Mouse (Mus musculus) midbrain, embryonic 13.5 days (tissue): ENCODE results near the gene Rasgrp4. TPM values are rescaled to one million over a fixed set of nuclear protein-coding genes. Genes with fewer than 3 reads are reported as not detected.

Experiments
- ATAC-seq: fragments of 200-750 bp; cut with Nextera tagmentation; 2 replicates; pipeline ENCODE4 v1.8.0; 2017; ENCODE audit warnings: mild to moderate bottlenecking, moderate TSS enrichment, moderate library complexity
- H3K27ac ChIP-seq: fragments of 300-500 bp; sonication (generic); 2 replicates; pipeline ENCODE4 v1.5.1; 2015; ENCODE audit warnings: inconsistent platforms, mild to moderate bottlenecking, moderate library complexity
- H3K27me3 ChIP-seq: fragments of 300-500 bp; sonication (generic); 2 replicates; pipeline ENCODE4 v1.6.1; 2015; ENCODE audit warnings: mild to moderate bottlenecking, inconsistent platforms
- H3K36me3 ChIP-seq: fragments of 300-500 bp; sonication (generic); 2 replicates; pipeline ENCODE4 v1.6.1; 2015; ENCODE audit warnings: mild to moderate bottlenecking, inconsistent platforms
- H3K4me1 ChIP-seq: fragments of 300-500 bp; sonication (generic); replicated peaks from 2 replicates; pipeline ENCODE4 v1.6.1; 2015; ENCODE audit warnings: inconsistent platforms
- H3K4me2 ChIP-seq: fragments of 300-500 bp; sonication (generic); replicated peaks from 2 replicates; pipeline ENCODE4 v1.6.1; 2015; ENCODE audit warnings: moderate library complexity, mild to moderate bottlenecking, inconsistent platforms
- H3K4me3 ChIP-seq: fragments of 300-500 bp; sonication (generic); replicated peaks from 2 replicates; pipeline ENCODE4 v1.5.1; 2015; ENCODE audit warnings: mild to moderate bottlenecking, inconsistent platforms
- H3K9ac ChIP-seq: fragments of 300-500 bp; sonication (generic); replicated peaks from 2 replicates; pipeline ENCODE4 v1.6.1; 2015; ENCODE audit warnings: mild to moderate bottlenecking, inconsistent platforms
- H3K9me3 ChIP-seq: fragments of 300-500 bp; sonication (generic); 2 replicates; pipeline ENCODE4 v1.6.1; 2016; ENCODE audit warnings: mild to moderate bottlenecking, inconsistent platforms
- WGBS: fragments of 180-500 bp; shearing (Covaris S2); methylation state at CpG from one replicate; pipeline ENCODE4 v1.1.7; 2015; 5-methylcytosine and 5-hydroxymethylcytosine counted together
- polyA plus RNA-seq: library from polyadenylated mRNA; unstranded; fragments of >200 nt; fragmentation: Nextera tagmentation; extraction: Ambion mirVana; gene quantifications from 2 replicates; pipeline ENCODE4 v1.2.1, GENCODE M21; 2015

Rasgrp4 gene
- polyA plus RNA-seq: 0.40 and 0.50 TPM in 2 replicates

DNA sequence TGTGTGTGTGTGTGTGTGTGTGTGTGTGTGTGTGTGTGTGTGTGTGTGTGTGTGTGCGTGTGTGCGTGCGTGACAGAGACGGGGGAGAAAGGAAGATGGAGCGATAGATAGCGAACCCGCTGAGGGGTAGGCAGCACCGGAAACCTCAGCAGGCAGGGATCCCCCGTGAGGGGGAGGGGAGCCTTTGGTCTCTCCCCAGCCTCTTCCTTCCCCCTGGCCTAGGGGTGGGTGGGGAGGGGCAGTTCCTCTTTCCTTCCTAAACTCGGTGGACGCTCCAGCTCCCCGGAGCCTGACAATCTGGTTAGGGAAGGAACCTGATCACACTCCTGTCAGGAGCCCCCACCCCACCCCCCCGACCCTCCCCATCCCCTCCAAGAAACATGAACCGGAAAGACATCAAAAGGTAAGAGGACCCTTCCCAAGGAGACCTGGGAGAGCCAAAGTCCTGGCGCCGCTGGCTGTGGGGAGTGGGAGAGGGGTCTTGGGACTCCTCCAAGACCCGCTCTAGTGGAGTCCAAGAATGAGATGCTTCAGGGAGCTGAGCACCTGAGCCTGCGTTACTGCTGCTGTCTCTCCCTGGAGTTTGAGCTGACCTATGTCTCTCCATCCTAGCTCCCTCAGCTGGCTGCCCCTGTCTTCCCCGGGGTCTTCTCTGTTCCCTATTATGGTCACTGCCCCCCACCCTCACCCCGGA is at the start of gene Rasgrp4:
Gene Rasgrp4, plus strand, starts transcription at position 159 of the 694 bp plus-strand sequence.
- H3K9ac ChIP-seq: peak within 1 kb of the TSS; percentile 19; the same call in 1 of the 2 replicates
- WGBS: 3% methylated on average over 14 of the region's 20 CpGs
- peak; percentile 50 for ATAC-seq

DNA sequence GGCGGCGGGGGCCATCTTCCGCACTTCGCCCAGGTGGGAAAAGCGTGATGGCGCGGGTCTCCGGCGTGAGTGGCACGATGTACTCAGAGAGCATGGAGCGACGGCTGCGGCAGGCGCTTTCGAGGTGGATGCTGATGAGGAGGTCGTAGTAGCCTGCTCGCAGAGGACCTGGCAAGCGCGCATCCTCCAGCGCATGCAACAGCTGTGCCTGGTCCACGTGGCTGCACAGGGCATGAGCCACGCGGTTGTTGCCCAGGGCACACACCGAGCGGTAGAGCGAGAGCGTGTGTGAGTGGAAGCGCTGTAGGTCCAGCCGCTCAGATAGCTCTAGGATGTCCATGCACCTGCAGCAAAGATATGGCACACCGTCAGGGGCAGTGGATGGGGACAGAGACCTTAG is 48.7 kb upstream of the Rasgrp4 start:
- no peaks in the 10 kb centered on the region for H3K9me3 ChIP-seq
- ATAC-seq: no peak
- no peaks in the 10 kb centered on the region for H3K4me1 ChIP-seq
- H3K4me3 ChIP-seq: no peak overlapping the region
- H3K27ac ChIP-seq: no peak overlapping the region
- 0 out of 2 replicates have a peak, but pooled peaks cover 2% of the 10 kb centered on the region for H3K27me3 ChIP-seq
- no peak overlapping the region for H3K4me2 ChIP-seq
- 91% methylated on average over 30 of the region's 30 CpGs for WGBS
- H3K9ac ChIP-seq: no peak overlapping the region
- H3K36me3 ChIP-seq: no peaks in the 10 kb centered on the region

More for the DNA sequence above, at the start of gene Rasgrp4:
- Histone ChIP-seq H3K36me3 (no peaks in the 10 kb centered on the region), H3K4me1 (peaks cover 12% of the 10 kb centered on the region), H3K4me3 (peak within 1 kb of the TSS; percentile 25), H3K4me2 (peak within 1 kb of the TSS; percentile 51), H3K27me3 (peaks cover 20% of the 10 kb centered on the region), H3K27ac (no peak within 1 kb of the TSS), H3K9me3 (no peaks in the 10 kb centered on the region)

DNA sequence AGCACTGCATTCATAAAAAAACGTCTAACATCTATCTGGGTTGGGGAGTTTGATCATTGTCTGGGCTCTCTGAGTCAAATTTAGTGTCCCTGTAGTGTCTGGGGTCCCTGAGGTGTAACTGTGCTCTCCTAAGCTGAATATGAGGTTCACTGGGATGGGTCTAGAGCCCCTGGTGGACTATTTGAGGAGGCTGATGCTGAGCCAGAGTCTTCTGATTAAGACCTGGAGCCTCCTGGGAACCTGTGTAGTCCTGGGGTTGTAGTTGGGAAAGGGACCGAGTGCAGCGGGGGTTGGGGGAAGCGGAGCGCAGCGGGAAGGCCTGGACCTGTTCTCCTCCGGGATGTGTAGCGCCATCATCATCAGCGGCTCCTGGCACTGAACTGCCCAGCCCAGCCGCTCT is 47.7 kb upstream of the Rasgrp4 start:
- H3K4me3 ChIP-seq: no peak overlapping the region
- no peaks in the 10 kb centered on the region for H3K4me1 ChIP-seq
- H3K27me3 ChIP-seq: 0 out of 2 replicates have a peak, but pooled peaks cover 2% of the 10 kb centered on the region
- WGBS: 93% methylated on average over 10 of the region's 10 CpGs
- no peaks in the 10 kb centered on the region for H3K9me3 ChIP-seq
- H3K36me3 ChIP-seq: no peaks in the 10 kb centered on the region
- no peak overlapping the region for H3K9ac ChIP-seq
- H3K27ac ChIP-seq: no peak overlapping the region
- no peak overlapping the region for H3K4me2 ChIP-seq
- ATAC-seq: no peak

DNA sequence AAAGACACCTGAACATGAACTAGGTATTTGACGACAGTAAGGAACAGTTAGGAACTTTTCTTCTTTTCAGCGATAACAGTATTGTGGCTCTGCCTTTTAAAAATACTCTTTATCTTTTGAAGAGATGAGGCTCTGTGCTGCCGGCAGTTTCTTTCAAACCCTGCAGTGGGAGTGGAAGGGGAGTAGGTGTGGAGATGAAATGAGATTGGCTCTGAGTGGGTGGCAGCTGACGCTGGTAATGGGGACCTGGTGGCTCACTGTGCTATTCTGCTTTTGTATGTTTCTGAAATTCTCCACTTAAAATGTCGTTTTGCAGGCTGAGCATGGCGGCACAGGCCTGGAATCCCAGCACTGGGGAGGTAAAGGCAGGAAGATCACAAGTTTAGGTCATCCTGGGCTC is 45.8 kb upstream of the Rasgrp4 start:
- no peaks in the 10 kb centered on the region for H3K4me1 ChIP-seq
- H3K4me2 ChIP-seq: no peak overlapping the region
- no peak overlapping the region for H3K4me3 ChIP-seq
- H3K9me3 ChIP-seq: no peaks in the 10 kb centered on the region
- no peak overlapping the region for H3K27ac ChIP-seq
- 82% methylated on average over 6 of the region's 6 CpGs for WGBS
- no peaks in the 10 kb centered on the region for H3K36me3 ChIP-seq
- no peak for ATAC-seq
- no peaks in the 10 kb centered on the region for H3K27me3 ChIP-seq
- no peak overlapping the region for H3K9ac ChIP-seq

DNA sequence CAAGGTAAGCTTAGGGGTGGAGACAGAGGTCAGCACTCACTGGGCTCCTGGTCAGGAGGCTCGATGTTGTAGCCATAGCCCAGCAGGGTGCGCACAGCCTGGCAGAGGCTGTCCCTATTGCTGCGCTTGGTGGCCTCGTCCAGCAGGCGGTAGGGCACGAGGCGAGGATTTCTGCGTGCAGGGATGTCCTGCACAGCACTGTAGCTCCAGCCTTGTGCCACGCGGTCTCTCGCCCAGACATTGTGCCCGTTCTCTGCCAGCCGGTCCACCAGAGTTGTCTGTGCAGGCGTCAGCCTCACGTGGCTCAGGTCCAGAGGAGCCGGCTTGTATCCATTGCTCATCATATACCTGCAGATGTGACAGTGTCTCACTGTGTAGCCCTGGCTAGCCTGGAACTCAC is 37.5 kb upstream of the Rasgrp4 start:
- Histone ChIP-seq H3K9ac (no peak overlapping the region), H3K9me3 (no peaks in the 10 kb centered on the region), H3K27me3 (no peaks in the 10 kb centered on the region), H3K4me2 (no peak overlapping the region), H3K36me3 (no peaks in the 10 kb centered on the region), H3K4me3 (no peak overlapping the region), H3K4me1 (no peaks in the 10 kb centered on the region), H3K27ac (no peak overlapping the region)
- ATAC-seq: no peak
- WGBS: 82% methylated on average over 16 of the region's 16 CpGs

DNA sequence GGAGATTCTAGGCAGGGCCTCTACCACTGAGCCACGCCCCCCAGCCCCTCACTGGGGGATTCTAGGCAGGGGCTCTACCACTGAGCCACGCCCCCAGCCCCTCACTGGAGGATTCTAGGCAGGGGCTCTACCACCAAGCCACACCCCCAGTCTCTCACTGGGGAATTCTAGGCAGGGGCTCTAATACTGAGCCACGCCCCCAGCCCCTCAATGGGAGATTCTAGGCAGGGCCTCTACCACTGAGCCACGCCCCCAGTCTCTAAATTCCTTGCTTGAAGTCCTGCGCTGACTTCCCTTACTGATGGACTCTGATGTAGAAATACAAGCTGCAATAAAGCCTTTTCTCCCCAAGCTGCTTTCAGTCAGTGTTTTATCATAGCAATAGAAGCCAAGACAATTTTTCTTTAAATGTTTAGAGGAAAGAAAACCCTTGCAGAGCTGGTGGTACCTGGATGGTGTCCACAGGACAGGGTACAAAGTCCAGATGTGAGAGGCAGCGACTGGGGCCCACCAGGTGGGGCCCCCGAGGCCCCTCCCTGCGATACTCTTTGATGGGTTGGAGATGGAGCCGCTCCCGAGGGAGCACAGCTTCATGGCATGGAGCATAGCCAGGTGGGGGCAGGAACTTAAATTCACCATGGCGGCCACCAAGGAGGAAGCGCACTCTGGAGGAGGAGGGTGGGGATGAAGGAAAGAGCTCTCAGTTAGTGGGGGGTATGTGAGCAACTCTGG is 33.2 kb upstream of the Rasgrp4 start:
- no peak for ATAC-seq
- H3K4me3 ChIP-seq: no peak overlapping the region
- no peaks in the 10 kb centered on the region for H3K4me1 ChIP-seq
- H3K4me2 ChIP-seq: no peak overlapping the region
- H3K27me3 ChIP-seq: no peaks in the 10 kb centered on the region
- H3K36me3 ChIP-seq: no peaks in the 10 kb centered on the region
- 94% methylated on average over 12 of the region's 12 CpGs for WGBS
- no peaks in the 10 kb centered on the region for H3K9me3 ChIP-seq
- no peak overlapping the region for H3K9ac ChIP-seq
- no peak overlapping the region for H3K27ac ChIP-seq

DNA sequence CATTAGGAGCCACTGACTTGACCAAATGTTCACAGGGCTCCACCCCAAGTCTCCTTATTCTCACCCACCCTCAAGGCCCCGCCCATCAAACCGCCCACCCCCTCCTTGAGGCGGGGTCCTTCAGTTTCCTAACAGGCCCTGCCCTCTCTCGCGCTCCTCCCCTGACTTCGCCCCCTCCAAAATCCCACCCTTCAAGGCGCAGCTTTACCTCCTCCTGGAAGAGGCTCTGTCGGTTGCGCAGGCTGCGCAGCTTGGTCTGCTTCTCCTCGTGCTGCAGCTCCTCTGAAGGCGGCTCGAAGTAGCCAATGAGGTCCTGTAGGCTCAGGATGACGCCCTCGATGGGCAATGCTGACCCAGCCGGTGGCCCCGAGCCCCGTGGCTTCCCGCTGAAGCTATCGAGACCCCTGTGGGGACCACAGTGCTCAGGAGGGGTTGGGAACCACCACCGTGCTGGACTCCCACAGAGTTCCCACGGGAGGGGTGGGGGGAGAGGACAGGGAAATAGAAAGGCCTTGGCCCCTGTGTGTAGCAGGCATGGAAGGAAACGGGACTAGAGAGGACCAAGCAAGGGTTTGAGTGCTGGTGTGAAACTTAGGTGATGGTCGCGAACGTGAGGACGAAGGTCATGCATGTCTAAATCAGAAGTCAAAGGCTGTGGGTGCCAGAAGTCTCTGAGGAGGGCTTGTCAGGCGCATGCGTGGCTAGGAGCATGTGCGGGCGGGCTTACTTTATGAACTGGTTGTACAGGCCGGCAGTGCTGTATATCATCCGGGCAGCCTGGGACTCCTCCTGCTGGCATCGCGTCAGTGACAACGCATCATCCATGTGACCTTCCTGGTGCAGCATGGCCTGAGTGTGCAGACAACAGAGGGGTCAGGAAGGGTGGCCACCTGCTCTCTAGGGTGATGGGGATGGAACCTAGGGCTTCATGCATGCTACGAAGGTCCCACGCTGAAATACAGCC is 25.4 kb upstream of the Rasgrp4 start:
- H3K36me3 ChIP-seq: no peaks in the 10 kb centered on the region
- no peak overlapping the region for H3K27ac ChIP-seq
- ATAC-seq: no peak
- no peaks in the 10 kb centered on the region for H3K9me3 ChIP-seq
- 0 out of 2 replicates have a peak overlapping the region, but pooled peaks have one; percentile 9 for H3K4me3 ChIP-seq
- 32% methylated on average over 38 of the region's 38 CpGs for WGBS
- H3K27me3 ChIP-seq: peaks cover 5% of the 10 kb centered on the region; the same call in 1 of the 2 replicates
- H3K9ac ChIP-seq: no peak overlapping the region; the same call in 1 of the 2 replicates
- H3K4me2 ChIP-seq: peak overlapping the region; percentile 41
- peaks cover 7% of the 10 kb centered on the region for H3K4me1 ChIP-seq

DNA sequence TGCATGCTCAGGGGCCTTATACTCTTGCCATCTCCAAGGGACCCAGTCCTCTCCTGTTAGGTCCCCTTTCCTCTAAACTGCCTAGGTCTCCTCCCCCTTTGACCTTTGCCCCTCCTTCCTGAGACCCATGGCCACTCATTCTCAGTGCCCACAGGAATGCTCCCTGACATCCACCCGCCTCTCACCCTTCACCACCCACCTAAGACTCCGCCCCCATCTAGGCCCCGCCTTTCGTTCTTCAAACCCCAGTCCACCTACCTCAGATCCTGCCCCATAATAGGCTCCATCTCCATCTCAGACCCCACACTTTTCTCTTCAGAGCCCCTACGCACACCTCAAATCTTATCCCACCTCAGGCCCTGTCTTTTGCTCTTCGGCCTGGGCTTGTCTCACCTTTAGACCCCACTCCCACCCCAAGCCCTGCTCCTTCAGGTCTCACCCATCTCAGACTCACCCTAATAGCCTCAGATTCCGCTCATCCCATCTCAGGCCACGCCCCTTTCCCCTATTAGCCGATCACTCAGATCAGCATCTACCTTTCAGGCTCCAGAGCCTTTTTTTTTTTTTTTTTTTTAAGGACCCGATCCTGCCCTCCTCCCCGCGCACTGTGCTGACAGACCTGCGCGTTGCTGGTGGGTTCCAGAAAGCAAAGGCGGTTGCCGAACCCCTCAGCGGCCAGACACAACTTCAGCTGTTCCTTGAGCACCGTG is 16.4 kb upstream of the Rasgrp4 start:
- Histone ChIP-seq H3K4me2 (no peak overlapping the region), H3K9ac (no peak overlapping the region), H3K27ac (no peak overlapping the region), H3K9me3 (no peaks in the 10 kb centered on the region), H3K4me1 (no peaks in the 10 kb centered on the region), H3K4me3 (no peak overlapping the region), H3K36me3 (no peaks in the 10 kb centered on the region), H3K27me3 (no peaks in the 10 kb centered on the region)
- 12% methylated on average over 18 of the region's 18 CpGs for WGBS
- ATAC-seq: no peak

DNA sequence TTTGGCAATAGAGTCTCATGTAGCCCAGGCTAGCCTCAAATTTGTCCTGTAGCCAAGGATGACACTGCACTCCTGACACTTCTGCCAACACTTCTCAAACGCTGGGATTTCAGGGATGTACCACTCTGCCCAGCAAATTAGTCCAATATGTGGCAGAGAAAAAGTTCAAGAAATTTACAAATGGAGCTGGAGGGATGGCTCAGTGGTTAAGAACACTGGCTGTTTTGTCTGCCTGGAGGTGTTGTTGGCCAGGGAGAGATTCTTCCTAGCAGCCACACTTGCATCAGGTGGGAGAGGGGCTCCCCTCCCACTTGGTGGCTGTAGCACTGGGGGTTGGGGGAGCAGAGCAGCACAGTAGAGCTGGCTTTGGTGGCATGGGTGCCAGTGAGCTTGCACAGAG is 15.1 kb upstream of the Rasgrp4 start:
- H3K9me3 ChIP-seq: no peaks in the 10 kb centered on the region
- no peak for ATAC-seq
- H3K27ac ChIP-seq: no peak overlapping the region
- H3K4me3 ChIP-seq: no peak overlapping the region
- no peaks in the 10 kb centered on the region for H3K36me3 ChIP-seq
- H3K4me2 ChIP-seq: no peak overlapping the region
- WGBS: 82% methylated on average over 1 of the region's 1 CpGs
- peaks cover 1% of the 10 kb centered on the region for H3K4me1 ChIP-seq
- H3K27me3 ChIP-seq: peaks cover 8% of the 10 kb centered on the region
- H3K9ac ChIP-seq: no peak overlapping the region

DNA sequence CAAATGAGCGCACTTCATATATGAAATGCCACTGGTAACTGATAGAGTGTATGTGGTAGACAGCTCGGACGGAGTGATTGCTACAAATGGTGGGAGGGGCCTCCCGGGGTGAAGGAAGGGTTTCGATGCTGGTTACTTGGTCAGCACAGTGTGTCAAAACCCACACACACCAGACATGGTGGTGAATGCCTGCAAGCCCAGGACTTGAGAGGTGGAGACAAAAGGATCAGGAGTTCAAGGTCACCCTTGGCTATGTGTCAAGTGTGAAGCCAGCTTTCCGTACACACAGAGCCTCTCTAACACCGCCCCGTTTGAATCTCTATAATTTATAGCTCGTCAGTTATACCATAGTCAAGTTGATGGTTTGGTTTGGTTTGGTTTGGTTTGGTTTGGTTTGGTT is 11.8 kb upstream of the Rasgrp4 start:
- WGBS: 92% methylated on average over 9 of the region's 9 CpGs
- Histone ChIP-seq H3K4me1 (peaks cover 9% of the 10 kb centered on the region), H3K4me3 (no peak overlapping the region), H3K27me3 (peaks cover 19% of the 10 kb centered on the region), H3K9ac (no peak overlapping the region), H3K4me2 (no peak overlapping the region), H3K9me3 (no peaks in the 10 kb centered on the region), H3K36me3 (no peaks in the 10 kb centered on the region), H3K27ac (no peak overlapping the region)
- ATAC-seq: no peak
